Mouse (Mus musculus): ENCODE results near the gene Tbc1d1. TPM values are rescaled to one million over a fixed set of nuclear protein-coding genes. Genes with fewer than 3 reads are reported as not detected.

Tbc1d1 gene
- polyA plus RNA-seq, 1 experiment from 2014 or later: 59.4 TPM

DNA sequence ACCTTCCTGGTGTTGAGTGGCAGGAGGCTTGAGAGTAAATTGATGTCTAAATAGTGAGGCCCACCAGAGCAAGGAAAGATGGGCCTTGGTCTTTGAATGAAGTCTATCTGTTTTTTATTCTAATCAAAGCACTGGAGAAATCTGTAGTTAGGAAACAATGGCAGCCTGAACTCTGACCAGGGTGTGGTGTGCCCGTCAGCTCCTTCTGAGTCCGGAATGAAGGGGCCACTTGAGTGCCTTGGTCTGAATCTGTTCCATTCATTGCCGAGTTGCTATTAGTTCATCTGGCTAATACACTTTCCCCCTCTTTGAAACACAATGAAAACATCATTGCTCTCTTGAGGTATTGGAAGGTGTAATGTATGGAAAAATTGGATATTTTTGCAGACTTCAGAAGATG is 98.2 kb downstream of the Tbc1d1 start:
- peak; percentile 76 for ATAC-seq
- H3K4me2 ChIP-seq (replicated peaks; ENCODE audit: low read depth): peak overlapping the region; percentile 53
- no peak overlapping the region for H3K9ac ChIP-seq (ENCODE audit: low read depth, low read length)
- H3K36me3 ChIP-seq (ENCODE audit: control insufficient read depth, insufficient read depth): peaks cover 12% of the 10 kb centered on the region
- peaks cover 2% of the 10 kb centered on the region; the same call in 1 of the 2 replicates for H3K4me1 ChIP-seq (replicated peaks; ENCODE audit: control insufficient read depth, insufficient read depth, low read length)
- H3K27me3 ChIP-seq (replicated peaks; ENCODE audit: control insufficient read depth, insufficient read depth, low read length): no peaks in the 10 kb centered on the region
- 36% methylated on average over 3 of the region's 3 CpGs for WGBS
- no peaks in the 10 kb centered on the region for H3K9me3 ChIP-seq (ENCODE audit: control insufficient read depth)
- peak overlapping the region; percentile 88 for H3K27ac ChIP-seq (ENCODE audit: low read depth, low read length)
- no peak for TF ChIP-seq CTCF (IDR thresholded peaks at IDR 0.05; ENCODE audit: low read depth)
- 0 out of 2 replicates have a peak overlapping the region, but pooled peaks have one; percentile 1 for H3K4me3 ChIP-seq (ENCODE audit: low read depth, low read length)

- Histone ChIP-seq H3K27me3 (replicated peaks; ENCODE audit: control insufficient read depth, insufficient read depth, low read length) (no peaks in the 10 kb centered on the region), H3K36me3 (ENCODE audit: control insufficient read depth, insufficient read depth) (peaks cover 12% of the 10 kb centered on the region), H3K4me1 (replicated peaks; ENCODE audit: control insufficient read depth, insufficient read depth, low read length) (peaks cover 2% of the 10 kb centered on the region; the same call in 1 of the 2 replicates), H3K4me3 (ENCODE audit: low read depth, low read length) (0 out of 2 replicates have a peak overlapping the region, but pooled peaks have one; percentile 1), H3K9me3 (ENCODE audit: control insufficient read depth) (no peaks in the 10 kb centered on the region), H3K4me2 (replicated peaks; ENCODE audit: low read depth) (peak overlapping the region; percentile 53; the same call in 1 of the 2 replicates), H3K9ac (ENCODE audit: low read depth, low read length) (no peak overlapping the region), H3K27ac (ENCODE audit: low read depth, low read length) (peak overlapping the region; percentile 88)
- no peak for TF ChIP-seq CTCF (IDR thresholded peaks at IDR 0.05; ENCODE audit: low read depth)
- WGBS: 43% methylated on average over 6 of the region's 6 CpGs
- ATAC-seq: peak; percentile 7; the same call in 1 of the 2 replicates
Measured at GRCm38 (mm10) chr5:64254988-64255387, 98.9 kb downstream of the Tbc1d1 start.

GRCm38 (mm10) chr5:64263348-64263747 is 107.2 kb downstream of the Tbc1d1 start:
- Histone ChIP-seq H3K27ac (ENCODE audit: low read depth, low read length) (peak overlapping the region; percentile 86), H3K27me3 (replicated peaks; ENCODE audit: control insufficient read depth, insufficient read depth, low read length) (no peaks in the 10 kb centered on the region), H3K9ac (ENCODE audit: low read depth, low read length) (peak overlapping the region; percentile 62; the same call in 1 of the 2 replicates), H3K36me3 (ENCODE audit: control insufficient read depth, insufficient read depth) (peaks cover 7% of the 10 kb centered on the region), H3K9me3 (ENCODE audit: control insufficient read depth) (no peaks in the 10 kb centered on the region), H3K4me1 (replicated peaks; ENCODE audit: control insufficient read depth, insufficient read depth, low read length) (no peaks in the 10 kb centered on the region), H3K4me2 (replicated peaks; ENCODE audit: low read depth) (no peak overlapping the region), H3K4me3 (ENCODE audit: low read depth, low read length) (no peak overlapping the region)
- no peak for TF ChIP-seq CTCF (IDR thresholded peaks at IDR 0.05; ENCODE audit: low read depth)
- WGBS: 74% methylated on average over 11 of the region's 11 CpGs
- 0 out of 2 replicates have a peak, but pooled peaks have one; percentile 17 for ATAC-seq

- Histone ChIP-seq H3K4me2 (replicated peaks; ENCODE audit: low read depth) (peak overlapping the region; percentile 54), H3K4me1 (replicated peaks; ENCODE audit: control insufficient read depth, insufficient read depth, low read length) (no peaks in the 10 kb centered on the region), H3K27ac (ENCODE audit: low read depth, low read length) (peak overlapping the region; percentile 86), H3K36me3 (ENCODE audit: control insufficient read depth, insufficient read depth) (peaks cover 6% of the 10 kb centered on the region; the same call in 1 of the 2 replicates), H3K27me3 (replicated peaks; ENCODE audit: control insufficient read depth, insufficient read depth, low read length) (no peaks in the 10 kb centered on the region), H3K9ac (ENCODE audit: low read depth, low read length) (peak overlapping the region; percentile 62), H3K9me3 (ENCODE audit: control insufficient read depth) (no peaks in the 10 kb centered on the region), H3K4me3 (ENCODE audit: low read depth, low read length) (peak overlapping the region; percentile 29)
- WGBS: 39% methylated on average over 13 of the region's 13 CpGs
- no peak for TF ChIP-seq CTCF (IDR thresholded peaks at IDR 0.05; ENCODE audit: low read depth)
- peak; percentile 91 for ATAC-seq
Measured at GRCm38 (mm10) chr5:64263898-64264478, 107.9 kb downstream of the Tbc1d1 start.

GRCm38 (mm10) chr5:64265145-64265544 is 109.0 kb downstream of the Tbc1d1 start:
- ATAC-seq: no peak
- no peak overlapping the region for H3K9ac ChIP-seq (ENCODE audit: low read depth, low read length)
- H3K9me3 ChIP-seq (ENCODE audit: control insufficient read depth): no peaks in the 10 kb centered on the region
- no peaks in the 10 kb centered on the region for H3K4me1 ChIP-seq (replicated peaks; ENCODE audit: control insufficient read depth, insufficient read depth, low read length)
- H3K36me3 ChIP-seq (ENCODE audit: control insufficient read depth, insufficient read depth): peaks cover 8% of the 10 kb centered on the region; the same call in 1 of the 2 replicates
- peak overlapping the region; percentile 54; the same call in 1 of the 2 replicates for H3K4me2 ChIP-seq (replicated peaks; ENCODE audit: low read depth)
- peak; percentile 61 for TF ChIP-seq CTCF (IDR thresholded peaks at IDR 0.05; ENCODE audit: low read depth)
- H3K27ac ChIP-seq (ENCODE audit: low read depth, low read length): peak overlapping the region; percentile 54; the same call in 1 of the 2 replicates
- 25% methylated on average over 3 of the region's 3 CpGs for WGBS
- H3K4me3 ChIP-seq (ENCODE audit: low read depth, low read length): peak overlapping the region; percentile 29; the same call in 1 of the 2 replicates
- no peaks in the 10 kb centered on the region for H3K27me3 ChIP-seq (replicated peaks; ENCODE audit: control insufficient read depth, insufficient read depth, low read length)

GRCm38 (mm10) chr5:64265906-64266305 is 109.8 kb downstream of the Tbc1d1 start:
- Histone ChIP-seq H3K9ac (ENCODE audit: low read depth, low read length) (no peak overlapping the region), H3K27me3 (replicated peaks; ENCODE audit: control insufficient read depth, insufficient read depth, low read length) (no peaks in the 10 kb centered on the region), H3K27ac (ENCODE audit: low read depth, low read length) (peak overlapping the region; percentile 63; the same call in 1 of the 2 replicates), H3K9me3 (ENCODE audit: control insufficient read depth) (no peaks in the 10 kb centered on the region), H3K4me1 (replicated peaks; ENCODE audit: control insufficient read depth, insufficient read depth, low read length) (no peaks in the 10 kb centered on the region), H3K4me3 (ENCODE audit: low read depth, low read length) (peak overlapping the region; percentile 23; the same call in 1 of the 2 replicates), H3K36me3 (ENCODE audit: control insufficient read depth, insufficient read depth) (peaks cover 11% of the 10 kb centered on the region), H3K4me2 (replicated peaks; ENCODE audit: low read depth) (peak overlapping the region; percentile 44)
- TF ChIP-seq CTCF (IDR thresholded peaks at IDR 0.05; ENCODE audit: low read depth): no peak
- WGBS: 55% methylated on average over 3 of the region's 3 CpGs
- no peak for ATAC-seq

Measured in intestine, postnatal 0 days (tissue).